Mouse (Mus musculus): ENCODE data around the gene Picalm.
"Not testable (repeated sequence)": the region's sequence is repeated elsewhere in the genome, so short reads cannot be mapped to it uniquely, and the experiment has no call there.

Picalm gene

GRCm38 (mm10) chr7:90131831-90132241, 1.8 kb downstream of the Picalm start:
- no peak for ATAC-seq (ENCODE audit: low TSS enrichment)

GRCm38 (mm10) chr7:90132322-90132721, 2.3 kb downstream of the Picalm start:
- ATAC-seq (ENCODE audit: low TSS enrichment): no peak

- ATAC-seq (ENCODE audit: low TSS enrichment): no peak
Observed at GRCm38 (mm10) chr7:90136736-90137135, 6.7 kb downstream of the Picalm start.

- no peak for ATAC-seq (ENCODE audit: low TSS enrichment)
Observed at GRCm38 (mm10) chr7:90138359-90138758, 8.3 kb downstream of the Picalm start.

GRCm38 (mm10) chr7:90140290-90140689, 10.3 kb downstream of the Picalm start:
- ATAC-seq (ENCODE audit: low TSS enrichment): no peak

- no peak for ATAC-seq (ENCODE audit: low TSS enrichment)
Observed at GRCm38 (mm10) chr7:90144275-90144674, 14.3 kb downstream of the Picalm start.

- ATAC-seq (ENCODE audit: low TSS enrichment): no peak
Observed at GRCm38 (mm10) chr7:90144971-90145370, 15.0 kb downstream of the Picalm start.

- no peak for ATAC-seq (ENCODE audit: low TSS enrichment)
Observed at GRCm38 (mm10) chr7:90145376-90145775, 15.4 kb downstream of the Picalm start.

GRCm38 (mm10) chr7:90145897-90146296, 15.9 kb downstream of the Picalm start:
- ATAC-seq (ENCODE audit: low TSS enrichment): no peak

- no peak for ATAC-seq (ENCODE audit: low TSS enrichment)
Observed at GRCm38 (mm10) chr7:90146321-90146720, 16.3 kb downstream of the Picalm start.

GRCm38 (mm10) chr7:90148023-90148422, 18.0 kb downstream of the Picalm start:
- no peak for ATAC-seq (ENCODE audit: low TSS enrichment)

GRCm38 (mm10) chr7:90148516-90148915, 18.5 kb downstream of the Picalm start:
- ATAC-seq (ENCODE audit: low TSS enrichment): no peak

- ATAC-seq (ENCODE audit: low TSS enrichment): peak; percentile 72; the same call in 1 of the 2 replicates
Observed at GRCm38 (mm10) chr7:90150311-90150710, 20.3 kb downstream of the Picalm start.

- ATAC-seq (ENCODE audit: low TSS enrichment): no peak
Observed at GRCm38 (mm10) chr7:90158034-90158433, 28.0 kb downstream of the Picalm start.

GRCm38 (mm10) chr7:90160598-90160997, 30.6 kb downstream of the Picalm start:
- ATAC-seq (ENCODE audit: low TSS enrichment): no peak

- ATAC-seq (ENCODE audit: low TSS enrichment): no peak
Observed at GRCm38 (mm10) chr7:90164276-90164675, 34.3 kb downstream of the Picalm start.

- no peak for ATAC-seq (ENCODE audit: low TSS enrichment)
Observed at GRCm38 (mm10) chr7:90165970-90166369, 36.0 kb downstream of the Picalm start.

- not testable (repeated sequence) for ATAC-seq (ENCODE audit: low TSS enrichment)
Observed at GRCm38 (mm10) chr7:90167777-90168176, 37.8 kb downstream of the Picalm start.

- no peak for ATAC-seq (ENCODE audit: low TSS enrichment)
Observed at GRCm38 (mm10) chr7:90173778-90174177, 43.8 kb downstream of the Picalm start.

- no peak for ATAC-seq (ENCODE audit: low TSS enrichment)
Observed at GRCm38 (mm10) chr7:90175576-90175975, 45.6 kb downstream of the Picalm start.

GRCm38 (mm10) chr7:90180635-90181034, 50.6 kb downstream of the Picalm start:
- ATAC-seq (ENCODE audit: low TSS enrichment): no peak

- no peak for ATAC-seq (ENCODE audit: low TSS enrichment)
Observed at GRCm38 (mm10) chr7:90200251-90200650, 70.2 kb downstream of the Picalm start.

GRCm38 (mm10) chr7:90201877-90202465, 72.0 kb downstream of the Picalm start:
- peak; percentile 63; the same call in 1 of the 2 replicates for ATAC-seq (ENCODE audit: low TSS enrichment)

GRCm38 (mm10) chr7:90203914-90204313, 73.9 kb downstream of the Picalm start:
- ATAC-seq (ENCODE audit: low TSS enrichment): no peak
